Mouse (Mus musculus): ENCODE results near the gene Sgcd. TPM values are rescaled to one million over a fixed set of nuclear protein-coding genes. Genes with fewer than 3 reads are reported as not detected.

Gene Sgcd
- polyA plus RNA-seq, 1 experiment from 2014 or later: 2.0 TPM

GRCm38 (mm10) chr11:47891617-47892172, 97.1 kb downstream of the Sgcd start:
- Histone ChIP-seq H3K4me1 (replicated peaks; ENCODE audit: control insufficient read depth, insufficient read depth) (no peaks in the 10 kb centered on the region), H3K4me2 (replicated peaks; ENCODE audit: low read depth) (no peak overlapping the region), H3K27ac (replicated peaks) (no peak overlapping the region), H3K36me3 (ENCODE audit: control insufficient read depth, insufficient read depth, low read length) (no peaks in the 10 kb centered on the region), H3K9me3 (ENCODE audit: control insufficient read depth, low read length) (no peaks in the 10 kb centered on the region), H3K9ac (ENCODE audit: low read length) (no peak overlapping the region), H3K4me3 (ENCODE audit: low read depth, low read length) (no peak overlapping the region), H3K27me3 (ENCODE audit: control insufficient read depth, insufficient read depth, low read length) (no peaks in the 10 kb centered on the region)
- TF ChIP-seq EP300 (optimal IDR thresholded peaks at IDR 0.05) (no peak), CTCF (IDR thresholded peaks at IDR 0.05; ENCODE audit: low read depth) (no peak)
- no peak for ATAC-seq (ENCODE audit: low FRiP score, low TSS enrichment)
- no peak for DNase-seq (ENCODE audit: low spot score)
- 85% methylated on average over 3 of the region's 3 CpGs for WGBS

DNA sequence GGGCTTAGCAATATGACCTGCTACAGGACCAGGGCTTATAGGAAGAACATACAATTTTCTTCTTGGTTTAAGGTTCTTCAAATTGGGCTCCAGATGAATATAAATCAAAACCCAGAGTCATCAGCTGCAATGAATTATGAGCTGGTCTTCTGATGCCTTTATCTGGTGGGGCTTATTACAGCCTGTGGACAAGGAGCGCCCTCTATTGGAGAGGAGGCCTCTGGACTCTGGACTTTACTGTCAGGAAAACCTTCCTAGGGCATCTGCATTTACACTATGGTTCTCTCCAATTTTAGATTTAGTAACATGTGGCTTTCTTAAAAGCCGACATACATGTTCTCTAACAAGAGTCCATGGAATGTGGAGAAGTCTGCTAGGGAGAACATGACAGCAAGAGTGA, 98.5 kb downstream of the Sgcd start:
- H3K27ac ChIP-seq (replicated peaks): no peak overlapping the region
- H3K9me3 ChIP-seq (ENCODE audit: control insufficient read depth, low read length): no peaks in the 10 kb centered on the region
- H3K4me3 ChIP-seq (ENCODE audit: low read depth, low read length): no peak overlapping the region
- H3K9ac ChIP-seq (ENCODE audit: low read length): no peak overlapping the region
- no peak overlapping the region for H3K4me2 ChIP-seq (replicated peaks; ENCODE audit: low read depth)
- H3K27me3 ChIP-seq (ENCODE audit: control insufficient read depth, insufficient read depth, low read length): no peaks in the 10 kb centered on the region
- ATAC-seq (ENCODE audit: low FRiP score, low TSS enrichment) (no peak), DNase-seq (ENCODE audit: low spot score) (no peak)
- no peaks in the 10 kb centered on the region for H3K36me3 ChIP-seq (ENCODE audit: control insufficient read depth, insufficient read depth, low read length)
- no peaks in the 10 kb centered on the region for H3K4me1 ChIP-seq (replicated peaks; ENCODE audit: control insufficient read depth, insufficient read depth)
- 54% methylated on average over 2 of the region's 2 CpGs for WGBS
- no peak for TF ChIP-seq EP300 (optimal IDR thresholded peaks at IDR 0.05)
- TF ChIP-seq CTCF (IDR thresholded peaks at IDR 0.05; ENCODE audit: low read depth): peak; percentile 72

DNA sequence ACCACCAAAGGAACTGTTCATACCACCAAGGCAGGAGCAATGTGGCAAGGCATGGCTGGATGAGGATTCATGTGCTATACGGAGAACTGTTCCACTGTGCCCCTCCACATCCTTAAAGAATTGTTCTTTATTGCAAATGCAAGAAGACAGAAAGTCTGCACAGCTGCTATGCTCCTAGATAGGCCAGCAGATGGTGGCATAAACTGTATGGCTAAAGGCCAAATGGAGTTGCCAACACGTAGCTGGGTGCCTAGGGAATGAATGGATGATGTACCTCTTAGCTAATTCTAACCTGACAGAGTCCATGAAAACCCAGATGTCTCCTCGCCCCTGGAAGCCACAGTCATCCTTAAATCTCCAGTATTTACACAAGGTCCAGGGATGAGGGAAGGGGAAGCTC, 103.5 kb downstream of the Sgcd start:
- TF ChIP-seq CTCF (IDR thresholded peaks at IDR 0.05; ENCODE audit: low read depth): peak; percentile 31; the same call in 1 of the 2 replicates
- no peak for TF ChIP-seq EP300 (optimal IDR thresholded peaks at IDR 0.05)
- Histone ChIP-seq H3K27ac (replicated peaks) (no peak overlapping the region), H3K4me1 (replicated peaks; ENCODE audit: control insufficient read depth, insufficient read depth) (no peaks in the 10 kb centered on the region), H3K36me3 (ENCODE audit: control insufficient read depth, insufficient read depth, low read length) (no peaks in the 10 kb centered on the region), H3K9me3 (ENCODE audit: control insufficient read depth, low read length) (no peaks in the 10 kb centered on the region), H3K9ac (ENCODE audit: low read length) (no peak overlapping the region), H3K4me2 (replicated peaks; ENCODE audit: low read depth) (no peak overlapping the region), H3K4me3 (ENCODE audit: low read depth, low read length) (no peak overlapping the region), H3K27me3 (ENCODE audit: control insufficient read depth, insufficient read depth, low read length) (no peaks in the 10 kb centered on the region)
- ATAC-seq (ENCODE audit: low FRiP score, low TSS enrichment) (no peak), DNase-seq (ENCODE audit: low spot score) (no peak)
- 57% methylated on average over 3 of the region's 3 CpGs for WGBS

DNA sequence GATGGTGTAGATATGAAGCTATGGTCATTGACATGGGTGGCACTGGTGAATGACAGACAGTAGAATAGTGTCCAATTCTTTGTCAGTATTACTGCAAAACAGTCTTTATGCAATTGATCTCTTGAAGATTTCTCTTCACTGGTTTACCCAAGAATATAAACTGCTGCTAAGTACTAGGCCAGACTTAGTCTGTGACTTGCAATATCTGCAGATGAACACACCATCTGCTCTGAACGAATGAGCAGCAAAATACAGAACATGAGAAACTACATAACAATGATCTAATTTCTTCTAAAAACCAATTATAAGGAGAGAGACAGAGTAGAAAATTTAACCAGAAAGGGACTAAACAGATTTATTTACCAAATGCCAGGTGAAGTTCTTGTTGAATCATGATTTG, 105.2 kb downstream of the Sgcd start:
- no peak overlapping the region for H3K4me3 ChIP-seq (ENCODE audit: low read depth, low read length)
- H3K4me1 ChIP-seq (replicated peaks; ENCODE audit: control insufficient read depth, insufficient read depth): no peaks in the 10 kb centered on the region
- ATAC-seq (ENCODE audit: low FRiP score, low TSS enrichment) (no peak), DNase-seq (ENCODE audit: low spot score) (no peak)
- no peaks in the 10 kb centered on the region for H3K36me3 ChIP-seq (ENCODE audit: control insufficient read depth, insufficient read depth, low read length)
- WGBS: 73% methylated on average over 1 of the region's 1 CpGs
- no peaks in the 10 kb centered on the region for H3K27me3 ChIP-seq (ENCODE audit: control insufficient read depth, insufficient read depth, low read length)
- TF ChIP-seq EP300 (optimal IDR thresholded peaks at IDR 0.05) (no peak), CTCF (IDR thresholded peaks at IDR 0.05; ENCODE audit: low read depth) (no peak)
- H3K27ac ChIP-seq (replicated peaks): no peak overlapping the region
- no peak overlapping the region for H3K9ac ChIP-seq (ENCODE audit: low read length)
- no peak overlapping the region for H3K4me2 ChIP-seq (replicated peaks; ENCODE audit: low read depth)
- no peaks in the 10 kb centered on the region for H3K9me3 ChIP-seq (ENCODE audit: control insufficient read depth, low read length)

DNA sequence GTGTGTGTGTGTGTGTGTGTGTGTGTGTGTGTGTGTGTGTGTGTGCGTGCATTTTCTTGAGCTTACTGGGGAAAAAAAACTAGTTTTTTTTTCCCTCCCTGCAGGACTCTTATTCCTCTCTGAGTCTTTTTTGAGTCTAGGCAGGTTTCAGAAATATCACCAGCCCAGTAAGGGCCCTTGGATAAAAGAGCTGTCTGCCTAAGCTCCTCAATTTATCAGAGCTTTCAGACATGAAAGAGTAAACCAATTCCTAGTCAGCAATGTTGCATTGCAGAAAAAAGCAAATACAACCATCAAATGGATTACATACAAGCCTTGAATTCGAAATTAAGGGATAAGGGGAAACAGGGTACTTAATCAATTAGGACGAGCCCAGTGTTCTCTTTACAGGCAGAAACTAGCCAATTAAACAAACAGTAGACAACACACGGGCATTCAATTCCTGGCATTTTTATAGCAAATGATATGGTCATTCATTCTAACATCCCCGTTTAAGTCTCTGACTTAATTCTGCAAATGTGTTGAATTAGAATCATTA, 112.1 kb downstream of the Sgcd start:
- ATAC-seq (ENCODE audit: low FRiP score, low TSS enrichment) (no peak), DNase-seq (ENCODE audit: low spot score) (no peak)
- H3K9ac ChIP-seq (ENCODE audit: low read length): no peak overlapping the region
- no peak overlapping the region for H3K27ac ChIP-seq (replicated peaks)
- no peaks in the 10 kb centered on the region for H3K36me3 ChIP-seq (ENCODE audit: control insufficient read depth, insufficient read depth, low read length)
- H3K9me3 ChIP-seq (ENCODE audit: control insufficient read depth, low read length): no peaks in the 10 kb centered on the region
- TF ChIP-seq EP300 (optimal IDR thresholded peaks at IDR 0.05) (no peak), CTCF (IDR thresholded peaks at IDR 0.05; ENCODE audit: low read depth) (no peak)
- H3K4me1 ChIP-seq (replicated peaks; ENCODE audit: control insufficient read depth, insufficient read depth): no peaks in the 10 kb centered on the region
- no peak overlapping the region for H3K4me2 ChIP-seq (replicated peaks; ENCODE audit: low read depth)
- no peaks in the 10 kb centered on the region for H3K27me3 ChIP-seq (ENCODE audit: control insufficient read depth, insufficient read depth, low read length)
- 53% methylated on average over 5 of the region's 5 CpGs for WGBS
- H3K4me3 ChIP-seq (ENCODE audit: low read depth, low read length): no peak overlapping the region

DNA sequence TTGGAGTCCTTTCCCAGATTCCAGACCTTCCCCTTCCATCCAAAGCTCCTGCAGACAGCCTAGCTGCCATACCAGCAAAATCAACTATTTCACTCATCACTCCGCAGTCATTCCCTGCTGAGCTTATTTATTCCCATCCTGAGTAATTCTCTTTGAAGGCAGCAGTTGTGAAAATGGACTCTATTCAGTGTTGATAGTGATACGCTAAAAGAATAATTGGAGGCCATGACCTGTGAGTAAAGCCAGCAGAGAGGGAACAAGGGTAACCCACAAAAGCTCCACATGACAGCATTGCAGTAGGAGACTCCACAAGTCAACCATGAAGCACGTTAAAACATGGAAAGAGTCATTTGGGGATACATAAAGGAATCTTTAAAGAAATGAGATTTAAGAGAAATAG, 142.9 kb downstream of the Sgcd start:
- H3K27me3 ChIP-seq (ENCODE audit: control insufficient read depth, insufficient read depth, low read length): no peaks in the 10 kb centered on the region
- no peak for ATAC-seq (ENCODE audit: low FRiP score, low TSS enrichment)
- H3K9me3 ChIP-seq (ENCODE audit: control insufficient read depth, low read length): no peaks in the 10 kb centered on the region
- no peak overlapping the region for H3K4me2 ChIP-seq (replicated peaks; ENCODE audit: low read depth)
- TF ChIP-seq EP300 (optimal IDR thresholded peaks at IDR 0.05) (no peak), CTCF (IDR thresholded peaks at IDR 0.05; ENCODE audit: low read depth) (no peak)
- 44% methylated on average over 3 of the region's 3 CpGs for WGBS
- DNase-seq (ENCODE audit: low spot score): no peak
- H3K36me3 ChIP-seq (ENCODE audit: control insufficient read depth, insufficient read depth, low read length): no peaks in the 10 kb centered on the region
- no peak overlapping the region for H3K9ac ChIP-seq (ENCODE audit: low read length)
- H3K27ac ChIP-seq (replicated peaks): no peak overlapping the region
- no peaks in the 10 kb centered on the region for H3K4me1 ChIP-seq (replicated peaks; ENCODE audit: control insufficient read depth, insufficient read depth)
- no peak overlapping the region for H3K4me3 ChIP-seq (ENCODE audit: low read depth, low read length)
